Mouse (Mus musculus) liver, embryonic 11.5 days (tissue): ENCODE measurements around the gene Sufu. TPM values are rescaled to one million over a fixed set of nuclear protein-coding genes. Genes with fewer than 3 reads are reported as not detected.

ENCODE experiments used
- ATAC-seq: fragments of 200-750 bp; cut with Nextera tagmentation; replicated peaks from 2 replicates; pipeline ENCODE4 v1.8.0; 2017; ENCODE audit warnings: moderate number of reproducible peaks, mild to moderate bottlenecking, moderate TSS enrichment, moderate library complexity; ENCODE audit not compliant: low FRiP score
- DNase-seq: peaks from one replicate; pipeline ENCODE4 v3.0.0-alpha.2; 2017; ENCODE audit warnings: low spot score
- H3K27ac ChIP-seq: fragments of 300-500 bp; sonication (generic); 2 replicates; pipeline ENCODE4 v1.5.1; 2014; ENCODE audit warnings: mild to moderate bottlenecking, low read depth, low read length, control low read depth
- H3K27me3 ChIP-seq: fragments of 300-500 bp; sonication (generic); replicated peaks from 2 replicates; pipeline ENCODE4 v1.6.1; 2014; ENCODE audit warnings: low read length, mixed read lengths; ENCODE audit not compliant: control insufficient read depth, insufficient read depth
- H3K36me3 ChIP-seq: fragments of 300-500 bp; sonication (generic); 2 replicates; pipeline ENCODE4 v1.6.1; 2014; ENCODE audit warnings: mild to moderate bottlenecking, low read length, moderate library complexity, mixed read lengths; ENCODE audit not compliant: control insufficient read depth, insufficient read depth
- H3K4me1 ChIP-seq: fragments of 300-500 bp; sonication (generic); replicated peaks from 2 replicates; pipeline ENCODE4 v1.6.1; 2014; ENCODE audit warnings: low read length, mixed read lengths; ENCODE audit not compliant: control insufficient read depth, insufficient read depth
- H3K4me2 ChIP-seq: fragments of 300-500 bp; sonication (generic); 2 replicates; pipeline ENCODE4 v1.6.1; 2014; ENCODE audit warnings: mild to moderate bottlenecking, control low read depth, moderate library complexity
- H3K4me3 ChIP-seq: fragments of 300-500 bp; sonication (generic); 2 replicates; pipeline ENCODE4 v1.5.1; 2014; ENCODE audit warnings: low read depth, low read length, control low read depth
- H3K9ac ChIP-seq: fragments of 300-500 bp; sonication (generic); 2 replicates; pipeline ENCODE4 v1.6.1; 2014; ENCODE audit warnings: low read depth, low read length, control low read depth
- H3K9me3 ChIP-seq: fragments of 300-500 bp; sonication (generic); 2 replicates; pipeline ENCODE4 v1.6.1; 2016; ENCODE audit warnings: low read length, inconsistent platforms, mixed read lengths; ENCODE audit not compliant: control insufficient read depth
- WGBS: fragments of 180-500 bp; shearing (Covaris S2); extraction: QIAGEN DNeasy Blood & Tissue Kit; methylation state at CpG from one replicate; pipeline ENCODE4 v1.1.7; 2014; 5-methylcytosine and 5-hydroxymethylcytosine counted together
- polyA plus RNA-seq: library from polyadenylated mRNA; unstranded; fragments of >200 nt; fragmentation: Nextera tagmentation; extraction: Ambion mirVana; gene quantifications from 2 replicates; pipeline ENCODE4 v1.2.1, GENCODE M21; 2014

Sufu gene
- polyA plus RNA-seq, 1 experiment from 2014 or later = 22.8 TPM

DNA sequence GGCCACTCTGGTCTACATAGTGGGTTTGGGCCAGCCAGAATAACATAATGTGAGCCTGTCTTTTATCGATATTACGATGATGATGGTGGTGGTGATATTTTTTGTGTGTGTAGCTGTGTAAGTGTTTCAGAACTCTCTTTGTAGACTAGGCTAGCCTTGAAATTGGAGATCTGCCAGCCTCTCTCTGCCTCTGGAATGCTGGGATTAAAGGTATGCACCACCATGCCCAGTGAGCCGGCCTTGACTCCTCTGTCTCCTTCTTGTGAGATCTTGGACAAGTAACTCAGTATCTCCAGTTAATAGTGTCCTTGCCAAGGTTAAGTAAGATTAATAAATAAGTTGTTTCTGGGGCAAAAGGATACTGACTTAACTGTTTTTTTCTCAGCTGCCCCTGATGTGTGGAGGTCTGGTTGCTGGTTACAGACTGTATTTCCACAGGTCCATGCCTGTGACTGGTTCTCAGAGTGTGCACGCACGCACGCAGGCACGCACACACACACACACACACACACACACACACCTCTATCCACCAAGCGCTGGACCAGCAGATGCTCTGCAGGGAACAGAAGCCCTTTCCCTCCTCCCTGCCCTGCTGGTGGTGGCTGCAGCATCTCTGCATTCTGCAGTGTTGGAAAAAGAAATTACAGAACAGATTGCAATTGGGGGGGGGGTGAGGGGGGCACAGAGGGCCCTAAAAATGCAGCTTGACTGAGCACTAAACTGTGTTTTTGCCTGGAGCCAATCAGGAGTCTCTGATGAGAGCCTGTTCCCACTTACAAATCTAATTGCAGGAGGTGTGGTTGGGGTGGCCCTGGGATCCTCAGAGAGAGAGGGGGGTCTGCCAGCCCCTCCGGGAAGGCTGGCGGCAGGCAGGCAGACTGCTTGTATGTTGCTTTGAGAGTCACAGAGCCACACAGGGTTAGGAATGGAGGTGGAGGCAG lies 129.3 kb downstream of the Sufu start:
- Histone ChIP-seq H3K4me1 (peaks cover 57% of the 10 kb centered on the region), H3K9ac (no peak overlapping the region)

DNA sequence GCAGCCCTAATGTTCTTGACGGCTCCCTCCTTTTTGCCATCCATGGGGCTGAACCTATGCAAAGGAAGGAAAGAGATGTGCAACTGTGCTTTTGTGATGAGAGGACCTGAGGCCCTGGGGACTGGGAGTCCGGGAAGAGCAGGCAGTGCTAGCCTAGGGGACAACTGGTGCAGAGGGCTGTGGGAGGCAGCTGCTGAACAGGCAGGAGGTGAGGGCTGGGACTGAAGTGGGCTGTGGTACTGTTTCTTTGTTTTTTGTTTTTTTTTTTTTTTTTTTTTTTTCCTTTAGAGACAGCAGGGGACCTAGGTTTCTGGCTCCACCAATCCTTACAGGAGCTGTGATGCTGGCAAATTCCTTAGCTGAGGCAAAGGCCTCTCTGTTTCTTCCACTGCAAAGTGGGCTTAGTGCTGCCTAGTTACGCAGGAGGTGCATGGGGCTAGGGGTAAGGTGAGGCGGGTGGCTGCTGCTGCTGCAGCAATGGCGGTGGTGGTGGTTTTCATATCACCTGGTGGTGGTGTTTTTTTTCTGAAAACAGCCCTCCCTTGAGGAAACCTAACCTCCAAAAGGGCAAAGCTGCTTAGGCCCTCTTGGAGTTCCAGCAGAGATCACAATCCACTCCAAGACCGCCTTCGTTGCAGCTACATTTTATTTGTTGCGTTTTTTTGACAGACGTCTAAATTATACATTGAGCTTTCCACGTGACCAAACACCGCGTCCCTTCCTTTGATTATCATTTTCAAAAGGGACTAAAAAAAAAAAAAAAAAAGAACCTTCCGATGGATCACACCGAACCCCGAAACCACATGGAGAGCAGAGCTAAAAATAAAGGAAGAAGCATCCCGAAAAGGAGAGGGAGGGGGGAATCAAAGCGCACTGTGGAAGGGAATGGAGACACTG lies 131.2 kb downstream of the Sufu start:
- H3K27ac ChIP-seq = no peak overlapping the region
- ATAC-seq (no peak), DNase-seq (no peak)
- peak overlapping the region; percentile 19; the same call in 1 of the 2 replicates for H3K4me3 ChIP-seq
- WGBS = 32% methylated on average over 17 of the region's 17 CpGs
- peak overlapping the region; percentile 70 for H3K4me2 ChIP-seq
- no peaks in the 10 kb centered on the region for H3K36me3 ChIP-seq
- no peaks in the 10 kb centered on the region for H3K9me3 ChIP-seq
- no peaks in the 10 kb centered on the region; the same call in 1 of the 2 replicates for H3K27me3 ChIP-seq
- H3K4me1 ChIP-seq = peaks cover 72% of the 10 kb centered on the region
- 0 out of 2 replicates have a peak overlapping the region, but pooled peaks have one; percentile 35 for H3K9ac ChIP-seq

More for the DNA sequence above, 129.3 kb downstream of the Sufu start:
- 75% methylated on average over 10 of the region's 10 CpGs for WGBS
- ATAC-seq (no peak), DNase-seq (no peak)
- H3K4me3 ChIP-seq = no peak overlapping the region
- no peaks in the 10 kb centered on the region; the same call in 1 of the 2 replicates for H3K27me3 ChIP-seq
- H3K36me3 ChIP-seq = no peaks in the 10 kb centered on the region
- H3K9me3 ChIP-seq = no peaks in the 10 kb centered on the region
- H3K27ac ChIP-seq = no peak overlapping the region
- H3K4me2 ChIP-seq = no peak overlapping the region

DNA sequence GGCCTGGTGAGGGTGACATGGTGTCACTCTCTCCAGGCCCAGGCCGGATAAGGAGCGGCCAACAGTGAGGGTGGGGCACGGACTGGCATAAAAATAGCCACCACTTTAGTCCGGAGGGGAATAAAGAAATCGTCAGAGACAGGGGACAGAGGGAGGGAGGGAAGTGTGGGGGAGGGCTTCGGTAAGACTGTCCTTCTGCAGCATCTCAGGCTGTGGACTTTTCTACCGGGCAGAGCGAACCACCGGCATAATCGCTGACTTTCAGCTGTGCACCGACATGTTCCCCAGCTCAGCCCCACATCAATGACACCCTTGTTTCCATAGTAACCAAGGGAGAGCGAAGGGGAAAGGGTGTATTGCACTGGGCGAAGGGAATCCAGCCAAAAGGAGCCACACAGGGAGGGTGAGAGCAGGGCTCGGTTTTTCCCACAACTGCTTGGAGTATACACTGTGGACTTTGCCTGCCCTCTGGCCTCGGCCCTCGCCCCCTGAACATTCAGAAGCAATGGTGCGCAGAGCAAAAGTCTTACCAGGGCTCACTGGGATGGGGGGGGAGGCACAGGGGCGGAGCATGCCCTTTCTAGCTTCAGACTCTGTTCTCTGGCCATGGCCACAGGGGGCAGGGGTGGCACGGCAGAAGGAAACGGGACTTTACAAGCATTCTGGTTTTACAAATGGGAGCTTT lies 132.0 kb downstream of the Sufu start:
- H3K27me3 ChIP-seq = no peaks in the 10 kb centered on the region; the same call in 1 of the 2 replicates
- H3K4me1 ChIP-seq = peaks cover 71% of the 10 kb centered on the region
- 3% methylated on average over 20 of the region's 20 CpGs for WGBS
- H3K36me3 ChIP-seq = no peaks in the 10 kb centered on the region
- ATAC-seq = peak; percentile 46
- DNase-seq = peak; percentile 61
- peak overlapping the region; percentile 54; the same call in 1 of the 2 replicates for H3K9ac ChIP-seq
- peak overlapping the region; percentile 41 for H3K27ac ChIP-seq
- no peaks in the 10 kb centered on the region for H3K9me3 ChIP-seq
- H3K4me3 ChIP-seq = peak overlapping the region; percentile 19
- H3K4me2 ChIP-seq = peak overlapping the region; percentile 70

DNA sequence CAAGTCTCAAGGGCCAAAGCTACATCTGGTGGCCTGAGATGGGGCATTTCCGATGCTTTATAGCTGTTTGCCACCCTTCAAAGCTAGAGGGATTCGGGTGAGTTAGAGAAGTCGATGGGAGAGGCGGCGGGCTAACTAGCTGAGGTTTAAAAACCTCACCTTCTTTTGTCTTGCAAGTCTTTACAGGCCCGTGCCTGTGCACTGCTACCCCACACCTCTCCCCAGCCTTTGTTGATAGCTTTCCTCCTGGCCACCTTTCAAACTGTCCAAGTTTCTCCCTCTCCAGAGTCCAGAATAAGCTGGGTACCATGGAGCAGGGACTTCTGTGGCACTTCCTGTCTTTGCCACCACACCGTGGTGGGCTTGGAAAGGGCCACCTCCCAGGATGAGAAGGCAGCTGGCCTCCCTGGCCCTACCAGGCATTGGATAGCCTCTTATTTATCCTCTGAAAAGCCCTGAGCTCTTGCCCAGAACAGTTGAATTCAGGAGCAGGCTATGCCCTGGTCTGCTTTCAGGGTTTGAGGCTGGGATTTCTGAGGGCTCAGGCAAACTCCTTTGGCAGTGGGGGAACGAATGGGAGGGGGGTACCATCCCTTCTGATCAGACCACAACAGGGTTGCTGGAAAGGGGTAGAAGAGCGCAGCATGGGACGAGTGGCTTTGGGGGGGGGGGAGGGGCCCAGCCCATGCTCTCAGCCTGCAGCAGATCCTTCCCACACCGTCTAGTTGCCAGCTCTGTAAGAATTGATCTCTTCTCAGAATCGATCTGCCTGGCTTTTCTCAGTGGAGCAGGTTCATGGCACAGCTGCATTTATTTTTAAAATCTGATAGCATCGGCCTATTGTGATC lies 133.1 kb downstream of the Sufu start:
- H3K9ac ChIP-seq = 0 out of 2 replicates have a peak overlapping the region, but pooled peaks have one; percentile 6
- peaks cover 65% of the 10 kb centered on the region for H3K4me1 ChIP-seq
- 0 out of 2 replicates have a peak overlapping the region, but pooled peaks have one; percentile 41 for H3K27ac ChIP-seq
- peak overlapping the region; percentile 70 for H3K4me2 ChIP-seq
- H3K27me3 ChIP-seq = no peaks in the 10 kb centered on the region
- 23% methylated on average over 13 of the region's 13 CpGs for WGBS
- ATAC-seq = no peak
- H3K36me3 ChIP-seq = no peaks in the 10 kb centered on the region
- DNase-seq = no peak
- no peak overlapping the region for H3K4me3 ChIP-seq
- H3K9me3 ChIP-seq = no peaks in the 10 kb centered on the region

DNA sequence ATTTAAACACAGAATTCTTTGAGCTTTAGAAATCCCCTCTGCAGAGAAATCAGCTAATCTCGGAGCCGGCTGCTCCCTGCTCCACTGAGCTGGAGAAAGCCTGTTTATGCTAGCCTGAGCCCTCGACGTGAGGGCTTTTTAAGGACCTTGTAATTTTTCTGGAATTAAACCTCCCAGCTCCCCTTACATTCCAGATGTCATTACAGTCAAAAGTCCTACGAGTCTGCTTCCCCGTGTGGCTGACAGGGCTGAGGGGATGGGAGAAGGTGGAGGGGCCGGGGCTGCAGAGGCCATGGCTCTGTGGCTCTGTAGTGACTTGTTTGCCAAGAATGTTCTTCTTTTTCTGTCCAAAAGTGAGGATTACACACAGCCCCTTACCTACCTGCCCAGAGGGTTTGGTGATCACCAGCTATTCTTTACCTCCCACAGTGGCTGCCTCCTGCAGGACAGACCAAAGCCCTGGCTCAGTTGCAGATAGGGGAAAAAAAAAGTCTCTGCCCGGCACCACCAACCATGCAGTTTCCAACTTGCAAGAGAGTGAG lies 133.8 kb downstream of the Sufu start:
- H3K4me1 ChIP-seq = peaks cover 64% of the 10 kb centered on the region
- ATAC-seq = no peak
- H3K4me3 ChIP-seq = no peak overlapping the region
- no peak for DNase-seq
- no peaks in the 10 kb centered on the region for H3K36me3 ChIP-seq
- H3K9me3 ChIP-seq = no peaks in the 10 kb centered on the region
- H3K9ac ChIP-seq = 0 out of 2 replicates have a peak overlapping the region, but pooled peaks have one; percentile 6
- 34% methylated on average over 8 of the region's 8 CpGs for WGBS
- H3K27me3 ChIP-seq = no peaks in the 10 kb centered on the region
- H3K4me2 ChIP-seq = peak overlapping the region; percentile 36
- H3K27ac ChIP-seq = no peak overlapping the region; the same call in 1 of the 2 replicates

DNA sequence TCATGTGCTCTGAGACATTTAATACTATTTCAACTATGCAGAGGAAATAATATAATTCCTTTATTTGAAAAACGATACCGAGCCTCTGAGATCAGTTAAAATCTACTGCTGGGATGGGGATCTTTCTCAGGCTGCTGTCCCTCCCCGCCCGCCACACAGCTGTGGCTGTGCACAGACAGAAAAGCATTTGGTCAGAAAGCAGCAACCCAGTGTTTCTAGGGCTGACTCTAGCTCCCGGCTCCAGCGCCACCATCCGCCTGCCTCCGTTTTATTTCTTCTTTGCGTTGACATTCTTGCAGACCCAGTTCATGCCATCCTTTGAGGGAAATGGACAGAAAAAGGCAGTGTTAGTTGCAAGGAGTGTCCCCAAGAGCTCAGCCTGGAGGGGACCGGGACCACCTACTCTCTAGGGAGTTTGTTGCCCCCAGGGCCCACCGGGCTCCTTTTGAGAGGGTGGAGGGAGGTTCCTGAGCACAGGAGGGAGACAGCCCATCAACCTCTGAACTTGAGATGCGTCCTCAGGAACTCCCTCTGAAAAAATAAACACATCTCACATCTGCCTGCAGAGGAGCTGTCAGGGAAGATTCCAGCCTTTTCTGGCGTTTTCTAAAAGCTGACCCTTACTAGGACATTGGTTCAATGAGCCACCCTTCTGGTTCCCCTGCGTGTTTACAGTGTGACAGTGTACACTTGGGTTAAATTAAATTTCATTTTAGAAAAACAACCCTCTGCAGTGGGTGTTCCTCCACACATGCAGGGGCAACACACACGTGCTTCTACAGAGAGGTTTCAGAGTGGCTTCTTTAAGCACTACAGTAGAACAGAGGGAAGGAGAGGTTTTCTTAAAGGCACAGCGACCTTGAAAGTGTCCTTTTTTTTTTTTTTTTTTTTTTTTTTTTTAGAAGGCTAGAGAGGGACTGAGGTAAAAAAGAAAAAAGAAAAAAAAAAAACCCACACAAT lies 134.7 kb downstream of the Sufu start:
- Histone ChIP-seq H3K27me3 (no peaks in the 10 kb centered on the region), H3K4me1 (peaks cover 64% of the 10 kb centered on the region), H3K9ac (peak overlapping the region; percentile 31; the same call in 1 of the 2 replicates), H3K36me3 (no peaks in the 10 kb centered on the region), H3K4me3 (no peak overlapping the region), H3K9me3 (no peaks in the 10 kb centered on the region), H3K27ac (peak overlapping the region; percentile 52), H3K4me2 (peak overlapping the region; percentile 36)
- no peak for ATAC-seq
- WGBS = 23% methylated on average over 16 of the region's 16 CpGs
- DNase-seq = peak; percentile 33
